Mouse (Mus musculus) forebrain, embryonic 13.5 days (tissue): ENCODE measurements at regions not wholly inside any gene's neighbourhood (a gene's known extent, or its start where the extent isn't known, plus 50 kb on each side); places are given as distances from the start of the nearest gene placed in this dataset.

Experiments
- ATAC-seq: fragments of 200-750 bp; cut with Nextera tagmentation; 2 replicates; pipeline ENCODE4 v1.8.0; 2017
- H3K27ac ChIP-seq: fragments of 300-500 bp; sonication (generic); 2 replicates; pipeline ENCODE4 v1.5.1; 2015; ENCODE audit warnings: inconsistent platforms, mild to moderate bottlenecking, moderate library complexity
- H3K27me3 ChIP-seq: fragments of 300-500 bp; sonication (generic); 2 replicates; pipeline ENCODE4 v1.6.1; 2015; ENCODE audit warnings: mild to moderate bottlenecking, inconsistent platforms
- H3K36me3 ChIP-seq: fragments of 300-500 bp; sonication (generic); 2 replicates; pipeline ENCODE4 v1.6.1; 2015; ENCODE audit warnings: mild to moderate bottlenecking, inconsistent platforms; ENCODE audit not compliant: poor library complexity, severe bottlenecking
- H3K4me1 ChIP-seq: fragments of 300-500 bp; sonication (generic); 2 replicates; pipeline ENCODE4 v1.6.1; 2015; ENCODE audit warnings: inconsistent platforms
- H3K4me2 ChIP-seq: fragments of 300-500 bp; sonication (generic); 2 replicates; pipeline ENCODE4 v1.6.1; 2015; ENCODE audit warnings: inconsistent platforms, mild to moderate bottlenecking, moderate library complexity
- H3K4me3 ChIP-seq: fragments of 300-500 bp; sonication (generic); 2 replicates; pipeline ENCODE4 v1.5.1; 2015; ENCODE audit warnings: mild to moderate bottlenecking, inconsistent platforms
- H3K9ac ChIP-seq: fragments of 300-500 bp; sonication (generic); 2 replicates; pipeline ENCODE4 v1.6.1; 2015; ENCODE audit warnings: mild to moderate bottlenecking, inconsistent platforms
- H3K9me3 ChIP-seq: fragments of 300-500 bp; sonication (generic); replicated peaks from 2 replicates; pipeline ENCODE4 v1.6.1; 2016; ENCODE audit warnings: inconsistent platforms
- WGBS: fragments of 180-500 bp; shearing (Covaris S2); methylation state at CpG from one replicate; pipeline ENCODE4 v1.1.7; 2015; 5-methylcytosine and 5-hydroxymethylcytosine counted together

GRCm38 (mm10) chr2:51267662-51268061, 118.8 kb upstream of the Rnd3 start:
- no peak for ATAC-seq
- Histone ChIP-seq H3K4me1 (no peaks in the 10 kb centered on the region), H3K9ac (no peak overlapping the region), H3K4me2 (no peak overlapping the region), H3K4me3 (no peak overlapping the region), H3K27me3 (no peaks in the 10 kb centered on the region), H3K27ac (no peak overlapping the region), H3K9me3 (no peaks in the 10 kb centered on the region), H3K36me3 (no peaks in the 10 kb centered on the region)
- WGBS, result 76% methylated on average over 5 of the region's 5 CpGs

- no peak for ATAC-seq
- Histone ChIP-seq H3K27me3 (no peaks in the 10 kb centered on the region), H3K9ac (no peak overlapping the region), H3K27ac (no peak overlapping the region), H3K9me3 (no peaks in the 10 kb centered on the region), H3K36me3 (no peaks in the 10 kb centered on the region), H3K4me2 (no peak overlapping the region), H3K4me3 (no peak overlapping the region), H3K4me1 (no peaks in the 10 kb centered on the region)
- WGBS, result 96% methylated on average over 1 of the region's 1 CpGs
Measured at GRCm38 (mm10) chr2:51262506-51262905, 113.6 kb upstream of the Rnd3 start.

DNA sequence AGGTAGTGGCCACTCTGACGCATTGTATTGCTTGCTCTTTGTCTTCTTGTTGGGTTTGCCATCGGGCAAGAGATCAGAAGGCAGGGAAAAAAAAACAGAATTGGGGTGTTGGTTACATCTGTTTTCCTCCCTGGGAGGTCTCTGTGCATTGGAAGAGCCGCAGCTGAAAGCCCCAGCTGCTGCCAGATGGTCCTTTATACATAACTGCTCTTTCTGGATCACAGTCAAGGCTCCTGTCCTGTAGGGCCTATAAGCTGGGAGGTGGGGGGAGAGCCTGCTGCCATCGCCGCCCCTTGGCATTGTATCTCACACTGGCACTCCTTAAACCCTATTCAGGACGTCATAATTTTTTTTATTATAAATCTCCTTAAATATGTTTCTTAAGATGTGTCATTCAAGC, 101.9 kb upstream of the Rnd3 start:
- Histone ChIP-seq H3K4me3 (no peak overlapping the region), H3K36me3 (no peaks in the 10 kb centered on the region), H3K4me2 (no peak overlapping the region), H3K27me3 (no peaks in the 10 kb centered on the region), H3K9ac (no peak overlapping the region), H3K27ac (no peak overlapping the region), H3K4me1 (peaks cover 4% of the 10 kb centered on the region; the same call in 1 of the 2 replicates), H3K9me3 (no peaks in the 10 kb centered on the region)
- no peak for ATAC-seq
- WGBS, result 53% methylated on average over 6 of the region's 6 CpGs

DNA sequence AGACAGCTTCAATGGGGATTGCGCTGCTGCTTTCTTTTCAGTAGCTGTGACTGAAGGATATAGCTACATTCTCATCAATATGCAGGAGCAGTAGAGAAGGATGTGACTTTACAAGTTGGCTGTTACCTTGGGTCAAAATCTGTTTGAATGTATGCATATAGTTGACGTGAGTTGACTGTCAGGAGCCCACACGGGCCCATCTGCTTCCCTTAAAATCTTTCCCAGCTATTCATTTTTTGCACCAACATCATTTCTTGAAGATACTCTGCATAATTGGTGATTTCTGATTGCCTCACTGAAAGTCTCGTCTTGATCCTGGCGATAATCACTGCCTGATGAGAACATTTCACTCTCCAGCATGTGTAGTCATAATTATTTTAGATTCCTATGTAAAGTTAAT, 92.7 kb upstream of the Rnd3 start:
- no peaks in the 10 kb centered on the region for H3K9me3 ChIP-seq
- H3K9ac ChIP-seq, result no peak overlapping the region
- 42% methylated on average over 5 of the region's 5 CpGs for WGBS
- peaks cover 13% of the 10 kb centered on the region; the same call in 1 of the 2 replicates for H3K4me1 ChIP-seq
- H3K4me2 ChIP-seq, result no peak overlapping the region
- ATAC-seq, result no peak
- H3K36me3 ChIP-seq, result no peaks in the 10 kb centered on the region
- no peak overlapping the region for H3K4me3 ChIP-seq
- H3K27ac ChIP-seq, result peak overlapping the region; percentile 27; the same call in 1 of the 2 replicates
- no peaks in the 10 kb centered on the region for H3K27me3 ChIP-seq

- WGBS, result 89% methylated on average over 1 of the region's 1 CpGs
- Histone ChIP-seq H3K4me3 (no peak overlapping the region), H3K27ac (no peak overlapping the region), H3K4me2 (no peak overlapping the region), H3K36me3 (no peaks in the 10 kb centered on the region), H3K27me3 (no peaks in the 10 kb centered on the region), H3K4me1 (peaks cover 13% of the 10 kb centered on the region; the same call in 1 of the 2 replicates), H3K9ac (no peak overlapping the region), H3K9me3 (no peaks in the 10 kb centered on the region)
- ATAC-seq, result no peak
Measured at GRCm38 (mm10) chr2:51240000-51240399, 91.1 kb upstream of the Rnd3 start.

DNA sequence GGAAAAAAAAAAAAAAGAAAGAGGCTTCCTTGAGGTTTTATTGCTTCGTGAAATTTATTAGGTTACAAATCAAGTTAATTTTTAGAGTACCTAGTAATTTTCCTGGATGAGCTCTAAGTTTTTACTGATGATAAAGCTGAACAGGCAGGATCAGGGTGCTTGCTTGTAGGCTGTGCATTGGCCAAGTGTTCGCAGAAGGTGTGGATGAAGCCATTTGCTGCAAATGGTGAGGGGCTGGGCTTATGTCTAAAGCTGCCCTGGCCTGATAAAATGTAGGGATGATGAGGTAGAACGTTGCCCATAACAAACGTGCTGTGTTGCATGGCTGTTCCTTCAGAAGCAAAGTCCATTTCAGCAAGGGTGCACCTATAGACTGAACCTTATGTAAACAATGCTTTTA, 90.1 kb upstream of the Rnd3 start:
- H3K27ac ChIP-seq, result no peak overlapping the region
- 77% methylated on average over 4 of the region's 4 CpGs for WGBS
- H3K4me3 ChIP-seq, result no peak overlapping the region
- H3K36me3 ChIP-seq, result no peaks in the 10 kb centered on the region
- H3K9me3 ChIP-seq, result no peaks in the 10 kb centered on the region
- no peak for ATAC-seq
- H3K4me2 ChIP-seq, result no peak overlapping the region
- no peak overlapping the region for H3K9ac ChIP-seq
- H3K27me3 ChIP-seq, result no peaks in the 10 kb centered on the region
- H3K4me1 ChIP-seq, result peaks cover 13% of the 10 kb centered on the region; the same call in 1 of the 2 replicates

DNA sequence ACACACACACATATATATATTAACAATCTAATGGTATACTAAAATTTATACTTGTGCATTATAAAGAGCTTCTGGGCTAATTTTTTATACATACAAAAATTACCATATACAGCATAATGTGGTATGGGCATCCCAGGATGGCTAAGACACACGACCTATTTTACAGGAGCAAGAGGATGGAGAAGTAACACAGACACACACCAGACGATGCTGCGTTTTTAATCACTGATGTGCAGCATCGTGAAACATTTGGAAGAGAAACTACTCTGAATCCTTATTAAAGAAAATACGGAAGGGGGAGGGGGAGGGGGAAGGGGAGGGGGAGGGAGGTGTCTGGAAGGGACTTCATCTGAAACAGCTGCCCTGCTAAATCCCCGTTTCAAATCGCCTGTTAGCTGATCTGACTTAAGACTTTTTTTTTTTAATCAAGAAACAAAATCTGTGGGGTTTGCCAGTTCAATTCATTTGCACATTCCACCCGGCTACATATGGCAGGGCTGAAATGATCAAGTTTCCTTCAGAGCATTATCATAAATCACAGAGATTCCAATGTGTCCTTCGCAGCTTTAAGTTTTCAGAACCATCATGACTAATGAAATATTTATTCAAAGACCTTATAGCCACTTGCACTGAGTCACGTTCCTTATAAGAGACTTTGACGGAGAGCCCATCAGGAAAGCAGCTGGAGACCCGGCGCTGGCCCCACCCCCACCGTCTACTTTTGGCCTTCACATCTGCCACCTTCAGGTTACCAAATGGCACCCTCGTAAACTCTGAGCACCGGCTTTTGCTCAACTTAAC, 89.4 kb upstream of the Rnd3 start:
- no peak overlapping the region for H3K9ac ChIP-seq
- H3K27ac ChIP-seq, result no peak overlapping the region; the same call in 1 of the 2 replicates
- peaks cover 13% of the 10 kb centered on the region; the same call in 1 of the 2 replicates for H3K4me1 ChIP-seq
- H3K4me3 ChIP-seq, result no peak overlapping the region
- no peak for ATAC-seq
- H3K27me3 ChIP-seq, result no peaks in the 10 kb centered on the region
- no peaks in the 10 kb centered on the region for H3K9me3 ChIP-seq
- no peaks in the 10 kb centered on the region for H3K36me3 ChIP-seq
- 19% methylated on average over 16 of the region's 16 CpGs for WGBS
- H3K4me2 ChIP-seq, result peak overlapping the region; percentile 33

- no peak overlapping the region for H3K27ac ChIP-seq
- ATAC-seq, result no peak
- peaks cover 13% of the 10 kb centered on the region; the same call in 1 of the 2 replicates for H3K4me1 ChIP-seq
- H3K4me2 ChIP-seq, result no peak overlapping the region
- no peak overlapping the region for H3K4me3 ChIP-seq
- no peak overlapping the region for H3K9ac ChIP-seq
- no peaks in the 10 kb centered on the region for H3K27me3 ChIP-seq
- H3K9me3 ChIP-seq, result no peaks in the 10 kb centered on the region
- H3K36me3 ChIP-seq, result no peaks in the 10 kb centered on the region
- WGBS, result 86% methylated on average over 10 of the region's 10 CpGs
Measured at GRCm38 (mm10) chr2:51237451-51237850, 88.5 kb upstream of the Rnd3 start.

DNA sequence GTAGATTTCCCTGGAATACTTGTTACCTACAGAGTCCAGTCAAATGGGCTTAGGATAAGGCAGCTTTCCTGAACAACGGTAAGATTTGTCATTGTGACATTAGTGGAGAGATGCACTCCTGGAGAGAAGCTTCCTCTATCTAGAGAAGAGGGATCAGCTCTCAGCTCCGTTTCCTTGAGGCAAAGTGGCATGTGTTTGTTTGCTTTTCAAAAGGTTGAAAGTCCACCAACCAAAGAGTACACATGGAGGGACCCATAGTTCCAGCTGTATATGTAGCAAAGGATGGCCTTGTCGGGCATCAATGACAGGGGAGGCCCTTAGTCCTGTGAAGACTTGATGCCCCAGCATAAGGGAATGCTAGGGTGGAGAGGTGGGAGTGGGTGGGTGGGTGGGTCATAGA, 87.9 kb upstream of the Rnd3 start:
- ATAC-seq, result no peak
- WGBS, result 83% methylated on average over 3 of the region's 3 CpGs
- H3K4me1 ChIP-seq, result peaks cover 13% of the 10 kb centered on the region; the same call in 1 of the 2 replicates

DNA sequence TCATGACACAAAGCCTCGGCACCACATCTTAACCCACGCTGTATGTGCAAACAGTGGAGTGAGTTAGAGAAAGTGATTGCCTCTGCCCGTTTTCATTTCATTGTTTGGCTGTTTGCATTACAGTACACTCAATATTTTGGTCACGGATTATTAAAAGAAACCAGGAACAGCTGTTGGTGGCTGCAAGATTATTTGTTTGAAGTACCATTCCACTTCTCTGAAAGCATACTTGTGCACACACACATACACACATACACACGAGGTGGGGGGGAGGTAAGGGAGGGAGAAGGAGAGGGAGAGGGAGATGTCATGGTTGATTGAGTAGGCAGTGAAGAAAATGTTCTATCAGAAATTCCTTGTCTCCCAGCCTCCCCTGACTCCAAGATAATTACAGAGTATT, 85.5 kb upstream of the Rnd3 start:
- H3K27me3 ChIP-seq, result no peaks in the 10 kb centered on the region
- no peak overlapping the region for H3K27ac ChIP-seq
- no peaks in the 10 kb centered on the region for H3K9me3 ChIP-seq
- no peak for ATAC-seq
- H3K4me3 ChIP-seq, result no peak overlapping the region
- no peak overlapping the region for H3K9ac ChIP-seq
- no peaks in the 10 kb centered on the region for H3K36me3 ChIP-seq
- WGBS, result 69% methylated on average over 5 of the region's 5 CpGs
- H3K4me2 ChIP-seq, result no peak overlapping the region
- 0 out of 2 replicates have a peak, but pooled peaks cover 3% of the 10 kb centered on the region for H3K4me1 ChIP-seq

More for the DNA sequence above, 87.9 kb upstream of the Rnd3 start:
- Histone ChIP-seq H3K27me3 (no peaks in the 10 kb centered on the region), H3K4me2 (no peak overlapping the region), H3K4me3 (no peak overlapping the region), H3K9me3 (no peaks in the 10 kb centered on the region), H3K9ac (no peak overlapping the region), H3K36me3 (no peaks in the 10 kb centered on the region), H3K27ac (no peak overlapping the region)

GRCm38 (mm10) chr2:51222851-51223250, 73.9 kb upstream of the Rnd3 start:
- H3K27me3 ChIP-seq, result no peaks in the 10 kb centered on the region
- 3% methylated on average over 1 of the region's 1 CpGs for WGBS
- H3K9me3 ChIP-seq, result no peaks in the 10 kb centered on the region
- H3K4me1 ChIP-seq, result no peaks in the 10 kb centered on the region
- no peak for ATAC-seq
- no peaks in the 10 kb centered on the region for H3K36me3 ChIP-seq
- no peak overlapping the region for H3K4me3 ChIP-seq
- no peak overlapping the region for H3K9ac ChIP-seq
- no peak overlapping the region for H3K4me2 ChIP-seq
- H3K27ac ChIP-seq, result no peak overlapping the region

GRCm38 (mm10) chr2:51219714-51220113, 70.8 kb upstream of the Rnd3 start:
- Histone ChIP-seq H3K4me3 (no peak overlapping the region), H3K36me3 (no peaks in the 10 kb centered on the region), H3K4me1 (no peaks in the 10 kb centered on the region), H3K27me3 (no peaks in the 10 kb centered on the region), H3K9ac (no peak overlapping the region), H3K4me2 (no peak overlapping the region), H3K9me3 (no peaks in the 10 kb centered on the region), H3K27ac (no peak overlapping the region)
- ATAC-seq, result no peak
- WGBS, result 70% methylated on average over 6 of the region's 6 CpGs
